Mouse (Mus musculus) B cell, adult (primary cell): ENCODE results near the gene Stxbp3. TPM values are rescaled to one million over a fixed set of nuclear protein-coding genes. Genes with fewer than 3 reads are reported as not detected.

Experiments used
- total RNA-seq: library from RNA; stranded (reverse); gene quantifications from 4 replicates; pipeline ENCODE4 v1.2.4, GENCODE M21; 2023; ENCODE audit not compliant: inconsistent age

The Stxbp3 gene
- total RNA-seq, result 65.6 to 82.9 TPM (median 74.6 TPM) in 4 replicates

DNA sequence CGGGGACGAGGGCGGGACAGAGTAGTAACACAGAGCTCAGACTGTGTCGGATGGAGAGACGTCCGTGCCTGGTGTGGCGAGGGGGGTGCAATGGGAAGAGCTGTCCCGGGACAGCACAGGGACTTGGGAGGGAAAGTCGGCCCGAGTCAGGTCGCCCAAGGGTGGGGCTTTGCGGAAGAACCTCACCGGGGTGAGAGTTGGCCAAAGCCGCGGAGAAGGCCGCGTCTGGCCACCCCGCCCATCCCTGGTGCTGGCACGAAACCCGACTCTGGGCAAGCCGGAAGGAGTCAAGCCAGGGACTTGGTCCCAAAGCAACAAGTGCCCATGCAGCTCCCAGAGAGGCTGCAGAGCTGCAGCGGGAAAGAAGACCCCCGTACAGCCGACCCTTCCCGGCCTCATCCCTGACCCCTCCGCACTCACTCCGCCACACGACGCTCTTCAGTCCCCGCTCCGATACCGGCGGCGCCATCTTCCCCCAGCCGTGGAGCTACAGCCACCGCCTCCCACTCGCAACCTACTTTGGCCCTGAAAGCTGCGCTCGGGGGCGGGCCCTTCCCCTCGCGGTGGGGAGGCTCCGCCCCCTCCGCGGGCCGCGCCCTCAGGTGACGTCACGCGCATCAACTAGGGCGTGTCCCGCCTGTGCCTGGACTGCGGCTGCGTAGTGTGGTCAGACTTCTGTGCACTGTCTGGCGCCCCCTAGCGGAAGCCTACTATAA, at the start of gene Stxbp3:
Stxbp3 (minus strand) TSS at position 527 of the 716 bp plus-strand sequence.

DNA sequence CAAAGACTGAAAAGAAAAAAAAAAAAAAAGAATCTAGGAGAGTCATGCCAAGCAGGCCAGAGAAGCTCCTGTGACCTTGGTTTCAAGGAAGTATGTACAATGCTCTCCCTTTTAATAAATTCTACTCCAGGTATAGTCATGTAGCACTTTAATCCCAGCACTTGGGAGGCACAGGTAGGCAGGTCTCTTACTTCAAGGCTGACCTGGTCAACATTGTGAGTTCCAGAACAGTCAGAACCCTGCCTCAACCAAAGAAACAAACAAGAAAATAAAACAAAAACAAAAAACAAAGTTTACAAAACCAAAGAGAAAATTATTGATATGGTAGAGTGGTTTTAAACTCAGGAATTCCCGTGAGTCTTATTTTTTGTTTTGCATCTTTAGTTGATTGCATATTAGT, 49.6 kb upstream of the Stxbp3 start, which contains the start of gene Fndc7:
Fndc7 (minus strand) TSS at position 101 of the 400 bp plus-strand sequence.

Other genes with a start within 250 kb of the Stxbp3 start
- gene Wdr47, start 249.2 kb downstream of the Stxbp3 start, total RNA-seq, result 16.9 to 29.3 TPM (median 24.5 TPM) in 4 replicates
- 31.9 to 37.1 TPM (median 34.7 TPM) in 4 replicates for gene Clcc1, start 186.6 kb downstream of the Stxbp3 start, total RNA-seq
- gene Gpsm2, start 118.2 kb downstream of the Stxbp3 start, total RNA-seq, result 0.27 to 2.0 TPM in 2 of 4 replicates, not detected in the others
- gene Aknad1, start 100.9 kb downstream of the Stxbp3 start, total RNA-seq, result not detected in 4 replicates
- gene Fndc7, start 49.5 kb upstream of the Stxbp3 start, total RNA-seq, result 0.93 to 2.3 TPM (median 1.5 TPM) in 4 replicates
- 231 to 260 TPM (median 255 TPM) in 4 replicates for gene Prpf38b, start 71.2 kb upstream of the Stxbp3 start, total RNA-seq
- not detected in 4 replicates for gene Henmt1, start 99.3 kb upstream of the Stxbp3 start, total RNA-seq
- gene Gm9857, start 99.9 kb upstream of the Stxbp3 start, total RNA-seq, result not detected in 4 replicates
- 6.8 to 8.0 TPM (median 7.4 TPM) in 4 replicates for gene Fam102b, start 187.1 kb upstream of the Stxbp3 start, total RNA-seq
- not detected in 4 replicates for gene Slc25a54, start 239.9 kb upstream of the Stxbp3 start, total RNA-seq